Mouse (Mus musculus): ENCODE results near the gene Rnd3.

The Rnd3 gene

GRCm38 (mm10) chr2:51128090-51128489 is 20.8 kb downstream of the Rnd3 start:
- DNase-seq (ENCODE audit: low read depth) = no peak

GRCm38 (mm10) chr2:51110271-51110670 is 38.6 kb downstream of the Rnd3 start:
- DNase-seq (ENCODE audit: low read depth) = no peak

GRCm38 (mm10) chr2:51108631-51109030 is 40.3 kb downstream of the Rnd3 start:
- peak; percentile 20 for DNase-seq (ENCODE audit: low read depth)

GRCm38 (mm10) chr2:51101187-51101586 is 47.7 kb downstream of the Rnd3 start:
- no peak for DNase-seq (ENCODE audit: low read depth)

GRCm38 (mm10) chr2:51099987-51100386 is 48.9 kb downstream of the Rnd3 start:
- DNase-seq (ENCODE audit: low read depth) = no peak

- no peak for DNase-seq (ENCODE audit: low read depth)
Measured at GRCm38 (mm10) chr2:51099240-51099639, 49.7 kb downstream of the Rnd3 start.

GRCm38 (mm10) chr2:51090688-51091087 is 58.2 kb downstream of the Rnd3 start:
- no peak for DNase-seq (ENCODE audit: low read depth)

- DNase-seq (ENCODE audit: low read depth) = no peak
Measured at GRCm38 (mm10) chr2:51090049-51090448, 58.9 kb downstream of the Rnd3 start.

- no peak for DNase-seq (ENCODE audit: low read depth)
Measured at GRCm38 (mm10) chr2:51088843-51089573, 59.9 kb downstream of the Rnd3 start.

- DNase-seq (ENCODE audit: low read depth) = no peak
Measured at GRCm38 (mm10) chr2:51088123-51088453, 60.8 kb downstream of the Rnd3 start.

GRCm38 (mm10) chr2:51087307-51088122 is 61.4 kb downstream of the Rnd3 start:
- DNase-seq (ENCODE audit: low read depth) = no peak

- DNase-seq (ENCODE audit: low read depth) = no peak
Measured at GRCm38 (mm10) chr2:51085155-51085554, 63.8 kb downstream of the Rnd3 start.

- DNase-seq (ENCODE audit: low read depth) = no peak
Measured at GRCm38 (mm10) chr2:51082714-51083351, 66.1 kb downstream of the Rnd3 start.

Data from c-Kit-positive CD71-negative TER-119-negative erythroid progenitor cells, embryonic 14.5 days (primary cell).